Mouse (Mus musculus) embryonic facial prominence, embryonic 14.5 days (tissue): ENCODE results near the gene Hist1h1b. TPM values are rescaled to one million over a fixed set of nuclear protein-coding genes. Genes with fewer than 3 reads are reported as not detected.
A peak's percentile ranks its signal among the peaks of the same experiment; 100 is the strongest.
"Not testable (repeated sequence)": the region's sequence is repeated elsewhere in the genome, so short reads cannot be mapped to it uniquely, and the experiment has no call there.

Source experiments
- ATAC-seq: fragments of 200-750 bp; cut with Nextera tagmentation; 2 replicates; pipeline ENCODE4 v1.8.0; 2017; ENCODE audit warnings: low read depth, moderate number of reproducible peaks, moderate TSS enrichment
- DNase-seq: peaks from one replicate; pipeline ENCODE4 v3.0.0-alpha.2; 2015; ENCODE audit warnings: low spot score
- H3K27ac ChIP-seq: fragments of 300-500 bp; sonication (generic); replicated peaks from 2 replicates; pipeline ENCODE4 v1.5.1; 2014; ENCODE audit warnings: low read depth, mild to moderate bottlenecking, low read length, moderate library complexity
- H3K27me3 ChIP-seq: fragments of 300-500 bp; sonication (generic); replicated peaks from 2 replicates; pipeline ENCODE4 v1.6.1; 2014; ENCODE audit warnings: low read length; ENCODE audit not compliant: control insufficient read depth, insufficient read depth
- H3K36me3 ChIP-seq: fragments of 300-500 bp; sonication (generic); 2 replicates; pipeline ENCODE4 v1.6.1; 2014; ENCODE audit warnings: low read length, mixed read lengths; ENCODE audit not compliant: control insufficient read depth, insufficient read depth
- H3K4me1 ChIP-seq: fragments of 300-500 bp; sonication (generic); 2 replicates; pipeline ENCODE4 v1.6.1; 2014; ENCODE audit warnings: antibody characterized with exemption, low read length; ENCODE audit not compliant: control insufficient read depth, insufficient read depth
- H3K4me2 ChIP-seq: fragments of 300-500 bp; sonication (generic); 2 replicates; pipeline ENCODE4 v1.6.1; 2014; ENCODE audit warnings: low read depth, mild to moderate bottlenecking, low read length, moderate library complexity, mixed read lengths
- H3K4me3 ChIP-seq: fragments of 300-500 bp; sonication (generic); 2 replicates; pipeline ENCODE4 v1.5.1; 2014; ENCODE audit warnings: low read depth, mild to moderate bottlenecking, low read length
- H3K9ac ChIP-seq: fragments of 300-500 bp; sonication (generic); 2 replicates; pipeline ENCODE4 v1.6.1; 2014; ENCODE audit warnings: low read depth, mild to moderate bottlenecking, low read length, moderate library complexity, mixed read lengths
- H3K9me3 ChIP-seq: fragments of 300-500 bp; sonication (generic); 2 replicates; pipeline ENCODE4 v1.6.1; 2016; ENCODE audit warnings: low read length; ENCODE audit not compliant: control insufficient read depth
- WGBS: fragments of 180-500 bp; shearing (Covaris S2); extraction: QIAGEN DNeasy Blood & Tissue Kit; methylation state at CpG from one replicate; pipeline ENCODE4 v1.1.7; 2014; 5-methylcytosine and 5-hydroxymethylcytosine counted together
- microRNA-seq: library from miRNA; unstranded; fragments of <30 nt; microRNA quantifications from one replicate; pipeline ENCODE4, GENCODE M21; 2016; ENCODE audit warnings: borderline number of aligned reads
- polyA plus RNA-seq: library from polyadenylated mRNA; unstranded; fragments of >200 nt; fragmentation: Nextera tagmentation; extraction: Ambion mirVana; gene quantifications from 2 replicates; pipeline ENCODE4 v1.2.1, GENCODE M21; 2014

Hist1h1b gene
- polyA plus RNA-seq, 1 experiment from 2014 or later, result 10.0 TPM

DNA sequence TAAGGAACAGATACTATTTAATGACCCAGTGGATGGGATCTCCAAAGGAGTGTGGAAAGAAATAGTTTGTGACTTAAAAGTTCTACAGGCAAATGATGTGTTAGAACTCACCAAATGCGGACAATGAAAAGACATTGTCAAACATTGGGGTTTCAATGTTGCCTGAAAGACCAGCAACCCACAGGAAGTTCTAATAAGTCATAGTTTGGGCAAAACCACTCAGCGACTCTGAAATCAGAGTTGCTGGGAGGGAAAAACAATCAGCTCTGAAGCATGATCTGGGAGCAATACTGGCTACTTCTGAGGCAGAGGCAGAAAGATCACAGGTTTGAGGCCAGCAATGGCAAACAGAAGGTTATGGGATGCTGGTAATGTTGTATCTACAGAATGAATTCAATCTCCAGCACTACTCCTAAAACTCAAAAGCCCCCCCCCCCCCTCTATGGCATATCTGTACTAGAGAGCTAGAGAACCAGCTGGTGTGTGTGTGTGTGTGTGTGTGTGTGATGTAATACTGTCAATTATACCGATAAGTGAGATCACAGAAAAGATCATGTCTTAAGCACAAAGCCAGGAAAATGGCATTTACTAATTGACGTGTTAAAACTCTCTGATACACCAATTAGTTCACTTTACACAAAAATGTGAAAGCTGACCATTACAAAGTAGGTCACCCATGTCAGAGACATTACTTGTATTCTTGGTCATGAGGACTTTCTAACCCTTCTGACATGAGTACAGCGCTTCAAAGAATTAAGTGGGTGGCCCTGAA lies 30.9 kb downstream of the Hist1h1b start:
- peak overlapping the region; percentile 56 for H3K4me3 ChIP-seq
- no peaks in the 10 kb centered on the region for H3K36me3 ChIP-seq
- H3K4me2 ChIP-seq, result peak overlapping the region; percentile 71
- H3K9me3 ChIP-seq, result no peaks in the 10 kb centered on the region
- 5% methylated on average over 5 of the region's 5 CpGs for WGBS
- H3K9ac ChIP-seq, result peak overlapping the region; percentile 68
- no peak for ATAC-seq
- H3K27me3 ChIP-seq, result no peaks in the 10 kb centered on the region
- no peak for DNase-seq
- H3K4me1 ChIP-seq, result peaks cover 16% of the 10 kb centered on the region
- peak overlapping the region; percentile 97 for H3K27ac ChIP-seq

DNA sequence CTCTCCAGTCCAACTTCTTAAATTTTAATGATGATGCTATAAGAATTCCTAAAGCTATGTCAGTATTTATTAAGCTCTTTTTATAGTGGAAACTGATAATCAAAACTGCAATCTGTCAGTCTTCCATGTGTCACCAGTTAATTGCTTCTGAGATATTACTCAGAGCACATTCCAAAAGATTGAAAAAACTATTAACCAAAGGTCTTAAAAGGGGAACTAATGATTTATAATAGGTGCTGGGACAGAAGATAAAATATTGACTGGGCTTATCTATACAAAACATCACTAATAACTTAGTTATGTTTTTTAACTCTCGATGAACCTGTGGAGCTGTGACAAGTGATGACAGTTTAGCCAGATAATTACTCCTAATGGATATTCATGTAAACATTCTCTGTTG lies 35.4 kb downstream of the Hist1h1b start:
- H3K9ac ChIP-seq, result no peak overlapping the region
- 87% methylated on average over 1 of the region's 1 CpGs for WGBS
- H3K36me3 ChIP-seq, result no peaks in the 10 kb centered on the region
- ATAC-seq (no peak), DNase-seq (no peak)
- peaks cover 9% of the 10 kb centered on the region for H3K4me1 ChIP-seq
- no peaks in the 10 kb centered on the region for H3K27me3 ChIP-seq
- no peaks in the 10 kb centered on the region for H3K9me3 ChIP-seq
- H3K4me3 ChIP-seq, result no peak overlapping the region
- no peak overlapping the region for H3K27ac ChIP-seq
- no peak overlapping the region for H3K4me2 ChIP-seq

DNA sequence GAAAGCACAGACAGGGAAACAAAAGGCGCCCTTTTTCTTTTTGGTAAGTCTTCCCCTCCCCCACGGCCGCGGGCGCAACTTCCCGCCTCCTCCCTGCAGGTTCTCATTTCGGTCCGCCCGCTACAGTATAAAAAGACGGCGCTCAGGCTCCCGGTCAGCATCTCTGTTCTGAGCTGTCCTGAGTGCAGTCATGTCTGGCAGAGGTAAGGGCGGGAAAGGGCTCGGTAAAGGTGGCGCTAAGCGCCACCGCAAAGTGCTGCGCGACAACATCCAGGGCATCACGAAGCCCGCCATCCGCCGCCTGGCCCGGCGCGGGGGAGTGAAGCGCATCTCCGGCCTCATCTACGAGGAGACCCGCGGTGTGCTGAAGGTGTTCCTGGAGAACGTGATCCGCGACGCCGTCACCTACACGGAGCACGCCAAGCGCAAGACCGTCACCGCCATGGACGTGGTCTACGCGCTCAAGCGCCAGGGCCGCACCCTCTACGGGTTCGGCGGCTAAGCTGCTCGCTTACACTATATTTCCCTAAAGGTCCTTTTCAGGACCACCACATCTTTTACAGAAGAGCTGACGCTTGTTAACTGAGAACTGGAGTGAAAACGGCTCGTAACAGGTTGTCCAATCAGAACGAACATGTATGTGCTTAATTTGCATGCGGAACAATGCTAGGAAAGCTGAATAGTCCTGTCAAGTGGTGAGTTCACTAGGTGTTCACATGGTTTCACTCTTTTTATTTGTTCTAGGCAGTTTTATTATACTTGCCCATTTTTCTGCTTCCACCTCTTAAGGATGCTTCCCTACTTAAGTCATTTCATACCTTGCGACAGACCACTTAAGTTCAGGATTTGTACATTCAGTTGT lies 45.3 kb downstream of the Hist1h1b start, which contains the start of gene Hist1h4j:
Hist1h4j (plus strand) TSS at position 159 of the 862 bp plus-strand sequence.
- H3K27me3 ChIP-seq, H3K9me3 ChIP-seq, H3K4me1 ChIP-seq, H3K36me3 ChIP-seq: not testable (repeated sequence)
- peak; percentile 94 for DNase-seq
- H3K9ac ChIP-seq, result peak within 1 kb of the TSS; percentile 66
- peak within 1 kb of the TSS; percentile 55 for H3K4me3 ChIP-seq
- peak within 1 kb of the TSS; percentile 92 for H3K27ac ChIP-seq
- peak; percentile 91 for ATAC-seq
- H3K4me2 ChIP-seq, result peak within 1 kb of the TSS; percentile 65
- under 1% methylated on average over 37 of the region's 56 CpGs for WGBS

GRCm38 (mm10) chr13:21734010-21734905 lies 46.2 kb downstream of the Hist1h1b start:
- Histone ChIP-seq H3K9ac (peak overlapping the region; percentile 66), H3K4me1 (peaks cover 8% of the 10 kb centered on the region; the same call in 1 of the 2 replicates), H3K27me3 (no peaks in the 10 kb centered on the region), H3K36me3 (no peaks in the 10 kb centered on the region), H3K4me3 (peak overlapping the region; percentile 55), H3K4me2 (peak overlapping the region; percentile 65), H3K9me3 (no peaks in the 10 kb centered on the region), H3K27ac (peak overlapping the region; percentile 92)
- peak; percentile 96 for DNase-seq
- under 1% methylated on average over 21 of the region's 21 CpGs for WGBS
- peak; percentile 84 for ATAC-seq

DNA sequence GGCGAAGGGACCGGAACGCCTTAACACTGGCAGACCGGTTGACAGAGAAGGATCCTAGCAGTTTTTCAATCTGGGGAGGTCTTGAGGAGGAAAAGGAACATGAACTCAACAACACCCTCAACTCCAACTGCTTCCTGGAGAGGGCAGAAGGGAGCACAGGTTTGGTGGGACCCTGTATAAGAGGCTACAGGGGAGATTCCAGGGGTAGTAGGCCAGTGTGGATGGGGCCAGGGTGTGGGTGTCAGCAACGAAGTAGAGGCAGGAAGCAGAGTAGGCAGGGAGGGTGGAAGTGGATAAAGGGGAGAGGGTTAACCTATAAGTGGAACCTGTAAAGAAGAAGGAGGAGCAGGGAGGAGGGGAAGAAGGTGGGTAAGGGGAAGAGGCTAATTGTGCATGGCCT lies 47.0 kb downstream of the Hist1h1b start:
- DNase-seq (no peak), ATAC-seq (no peak)
- H3K9me3 ChIP-seq, result no peaks in the 10 kb centered on the region
- 73% methylated on average over 5 of the region's 5 CpGs for WGBS
- no peak overlapping the region for H3K4me3 ChIP-seq
- peak overlapping the region; percentile 92 for H3K27ac ChIP-seq
- no peaks in the 10 kb centered on the region for H3K27me3 ChIP-seq
- peak overlapping the region; percentile 65; the same call in 1 of the 2 replicates for H3K4me2 ChIP-seq
- no peaks in the 10 kb centered on the region for H3K36me3 ChIP-seq
- peaks cover 8% of the 10 kb centered on the region; the same call in 1 of the 2 replicates for H3K4me1 ChIP-seq
- 0 out of 2 replicates have a peak overlapping the region, but pooled peaks have one; percentile 66 for H3K9ac ChIP-seq

Small RNA genes lying within 50 kb of the gene (microRNA-seq; reads per million reads assigned to microRNA genes)
- gene Gm19658, result not detected
- not detected for gene Gm44346
- gene Gm44454, result not detected

Other genes starting within 250 kb of the Hist1h1b start
- 8.5 and 9.8 TPM in 2 replicates for gene Zkscan8, start 249.5 kb downstream of the Hist1h1b start, polyA plus RNA-seq
- 0.14 and 0.28 TPM in 2 replicates for gene Olfr1366, start 237.8 kb downstream of the Hist1h1b start, polyA plus RNA-seq
- gene Olfr1535, start 220.7 kb downstream of the Hist1h1b start, polyA plus RNA-seq, result 0.12 TPM in 1 of 2 replicates, not detected in the other
- gene Olfr1364, start 198.9 kb downstream of the Hist1h1b start, polyA plus RNA-seq, result not detected in 2 replicates
- gene Olfr1362, start 166.6 kb downstream of the Hist1h1b start, polyA plus RNA-seq, result not detected in 2 replicates
- gene Olfr11, start 138.1 kb downstream of the Hist1h1b start, polyA plus RNA-seq, result not detected in 2 replicates
- 0.12 and 0.25 TPM in 2 replicates for gene Olfr1361, start 117.2 kb downstream of the Hist1h1b start, polyA plus RNA-seq
- not detected in 2 replicates for gene Olfr1360, start 103.2 kb downstream of the Hist1h1b start, polyA plus RNA-seq
- gene Olfr1359, start 82.5 kb downstream of the Hist1h1b start, polyA plus RNA-seq, result 0.31 TPM in 1 of 2 replicates, not detected in the other
- 1.4 and 1.8 TPM in 2 replicates for gene Hist1h2bl, start 64.5 kb downstream of the Hist1h1b start, polyA plus RNA-seq
- 10.8 and 14.8 TPM in 2 replicates for gene Hist1h2ai, start 64.2 kb downstream of the Hist1h1b start, polyA plus RNA-seq
- 9.5 and 9.6 TPM in 2 replicates for gene Hist1h3h, start 63.0 kb downstream of the Hist1h1b start, polyA plus RNA-seq
- 2.2 and 2.9 TPM in 2 replicates for gene Hist1h2bm, start 58.6 kb downstream of the Hist1h1b start, polyA plus RNA-seq
- gene Hist1h4j, start 45.6 kb downstream of the Hist1h1b start, polyA plus RNA-seq, result 1.2 TPM in 2 replicates
- 3.8 and 6.2 TPM in 2 replicates for gene Hist1h4k, start 30.1 kb downstream of the Hist1h1b start, polyA plus RNA-seq
- gene Hist1h2ak, start 26.8 kb downstream of the Hist1h1b start, polyA plus RNA-seq, result 5.5 and 8.4 TPM in 2 replicates
- gene Hist1h2bn, start 26.5 kb downstream of the Hist1h1b start, polyA plus RNA-seq, result 3.5 and 4.1 TPM in 2 replicates
- 127 and 141 TPM in 2 replicates for gene Hist1h3i, start 2.7 kb upstream of the Hist1h1b start, polyA plus RNA-seq
- gene Hist1h2an, start 6.6 kb upstream of the Hist1h1b start, polyA plus RNA-seq, result 6.0 and 6.4 TPM in 2 replicates
- gene Hist1h2bp, start 6.8 kb upstream of the Hist1h1b start, polyA plus RNA-seq, result 0.56 and 0.61 TPM in 2 replicates
- gene Hist1h2bq, start 29.6 kb upstream of the Hist1h1b start, polyA plus RNA-seq, result 13.6 and 14.1 TPM in 2 replicates
- not detected in 2 replicates for gene Hist1h2ao, start 29.8 kb upstream of the Hist1h1b start, polyA plus RNA-seq
- not detected in 2 replicates for gene Hist1h4m, start 31.1 kb upstream of the Hist1h1b start, polyA plus RNA-seq
- 14.1 and 16.4 TPM in 2 replicates for gene Hist1h4n, start 51.6 kb upstream of the Hist1h1b start, polyA plus RNA-seq
- gene Hist1h2ap, start 52.9 kb upstream of the Hist1h1b start, polyA plus RNA-seq, result 2,692 and 2,964 TPM in 2 replicates
- gene Hist1h2br, start 53.1 kb upstream of the Hist1h1b start, polyA plus RNA-seq, result 13.5 and 14.4 TPM in 2 replicates
- 7.6 and 8.9 TPM in 2 replicates for gene Zfp184, start 164.5 kb upstream of the Hist1h1b start, polyA plus RNA-seq
- 0.11 and 0.13 TPM in 2 replicates for gene Pom121l2, start 200.6 kb upstream of the Hist1h1b start, polyA plus RNA-seq
- gene Prss16, start 229.1 kb upstream of the Hist1h1b start, polyA plus RNA-seq, result 0.70 and 0.83 TPM in 2 replicates